Mouse (Mus musculus) lung, embryonic 14.5 days (tissue): Measurements from ENCODE around the gene Mamdc4. TPM values are rescaled to one million over a fixed set of nuclear protein-coding genes. Genes with fewer than 3 reads are reported as not detected.

Experiments
- ATAC-seq: fragments of 200-750 bp; cut with Nextera tagmentation; 2 replicates; pipeline ENCODE4 v1.8.0; 2017; ENCODE audit warnings: mild to moderate bottlenecking, moderate TSS enrichment, moderate library complexity; ENCODE audit not compliant: insufficient read depth
- DNase-seq: peaks from one replicate; pipeline ENCODE4 v3.0.0-alpha.2; 2015
- H3K27ac ChIP-seq: fragments of 300-500 bp; sonication (generic); 2 replicates; pipeline ENCODE4 v1.5.1; 2014; ENCODE audit warnings: low read depth, mild to moderate bottlenecking, moderate library complexity
- H3K27me3 ChIP-seq: fragments of 300-500 bp; sonication (generic); 2 replicates; pipeline ENCODE4 v1.6.1; 2014; ENCODE audit warnings: low read length, control low read depth; ENCODE audit not compliant: insufficient read depth
- H3K36me3 ChIP-seq: fragments of 300-500 bp; sonication (generic); 2 replicates; pipeline ENCODE4 v1.6.1; 2014; ENCODE audit warnings: control low read depth; ENCODE audit not compliant: insufficient read depth
- H3K4me1 ChIP-seq: fragments of 300-500 bp; sonication (generic); 2 replicates; pipeline ENCODE4 v1.6.1; 2014; ENCODE audit warnings: antibody characterized with exemption, control low read depth; ENCODE audit not compliant: insufficient read depth
- H3K4me2 ChIP-seq: fragments of 300-500 bp; sonication (generic); 2 replicates; pipeline ENCODE4 v1.6.1; 2014; ENCODE audit warnings: mild to moderate bottlenecking
- H3K4me3 ChIP-seq: fragments of 300-500 bp; sonication (generic); 2 replicates; pipeline ENCODE4 v1.5.1; 2014; ENCODE audit warnings: low read depth, low read length
- H3K9ac ChIP-seq: fragments of 300-500 bp; sonication (generic); 2 replicates; pipeline ENCODE4 v1.6.1; 2014
- H3K9me3 ChIP-seq: fragments of 300-500 bp; sonication (generic); 2 replicates; pipeline ENCODE4 v1.6.1; 2016; ENCODE audit warnings: low read depth, low read length, control low read depth
- CTCF ChIP-seq: IDR thresholded peaks from 2 replicates; pipeline ENCODE4 v1.5.1; 2016; ENCODE audit warnings: antibody characterized with exemption, low read depth
- WGBS: fragments of 180-500 bp; shearing (Covaris S2); extraction: QIAGEN DNeasy Blood & Tissue Kit; methylation state at CpG from one replicate; pipeline ENCODE4 v1.1.7; 2014; 5-methylcytosine and 5-hydroxymethylcytosine counted together
- polyA plus RNA-seq: library from polyadenylated mRNA; unstranded; fragments of >200 nt; fragmentation: Nextera tagmentation; extraction: Ambion mirVana; gene quantifications from 2 replicates; pipeline ENCODE4 v1.2.1, GENCODE M21; 2014

Gene Mamdc4
- polyA plus RNA-seq, 1 experiment from 2014 or later: 2.2 TPM

DNA sequence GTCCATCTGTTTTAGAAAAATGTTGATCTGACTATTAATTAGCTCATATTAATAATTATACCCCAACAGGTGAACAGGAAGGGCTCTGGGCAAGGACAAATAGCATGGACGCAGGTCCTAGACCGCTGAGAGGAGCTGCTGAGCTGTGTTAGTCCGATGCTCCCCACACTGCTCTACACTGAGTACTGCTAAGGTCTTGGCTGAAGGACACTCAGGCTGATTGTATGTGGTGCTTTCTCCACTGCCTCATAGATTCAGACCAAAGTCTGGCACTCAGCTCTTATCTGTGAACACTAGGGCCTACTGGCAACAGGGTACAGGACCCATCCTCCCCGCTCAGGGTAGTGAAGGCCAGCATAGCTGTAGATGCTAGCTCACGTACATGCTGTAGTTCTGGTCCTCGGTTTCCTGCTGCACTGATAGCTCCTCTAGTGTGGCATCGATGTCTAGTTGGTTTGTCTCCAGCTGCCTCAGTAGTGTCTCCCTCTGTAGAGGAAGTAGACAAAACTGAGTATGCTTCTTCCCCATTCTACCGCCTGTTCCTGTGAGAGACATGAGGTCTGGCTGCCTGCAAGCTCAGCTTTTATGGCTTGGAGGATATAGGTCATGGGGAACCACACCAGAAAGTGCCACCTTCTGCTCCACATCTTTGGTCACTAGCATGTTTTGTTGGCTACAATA, 13.7 kb upstream of the Mamdc4 start:
- DNase-seq (no peak), ATAC-seq (no peak)
- H3K9ac ChIP-seq: no peak overlapping the region
- H3K4me1 ChIP-seq: no peaks in the 10 kb centered on the region
- no peaks in the 10 kb centered on the region for H3K9me3 ChIP-seq
- no peak for TF ChIP-seq CTCF
- H3K27me3 ChIP-seq: no peaks in the 10 kb centered on the region
- 92% methylated on average over 8 of the region's 8 CpGs for WGBS
- H3K27ac ChIP-seq: no peak overlapping the region
- H3K4me3 ChIP-seq: no peak overlapping the region
- H3K36me3 ChIP-seq: peaks cover 93% of the 10 kb centered on the region
- H3K4me2 ChIP-seq: no peak overlapping the region

DNA sequence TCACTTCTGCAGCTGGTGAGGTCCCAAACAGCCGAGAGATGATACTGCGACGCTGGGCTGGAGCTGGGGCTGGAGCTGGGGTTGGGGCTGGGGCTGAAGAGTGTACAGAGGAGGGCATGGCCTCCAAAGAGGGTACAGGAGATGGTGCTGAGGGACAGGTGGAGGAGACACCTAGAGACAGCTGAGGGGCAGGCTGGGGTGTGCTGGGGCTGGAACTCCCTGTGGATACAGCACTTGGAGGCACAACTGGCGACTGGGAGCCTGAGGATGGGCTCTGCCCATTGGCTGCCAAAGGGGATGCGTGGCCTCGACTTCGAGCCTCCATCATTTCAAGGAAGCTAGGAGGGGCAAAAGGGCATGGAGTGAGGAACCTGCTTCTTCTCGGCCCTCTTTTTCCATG, 12.6 kb upstream of the Mamdc4 start:
- H3K27me3 ChIP-seq: no peaks in the 10 kb centered on the region
- no peak for TF ChIP-seq CTCF
- no peaks in the 10 kb centered on the region for H3K4me1 ChIP-seq
- no peak overlapping the region for H3K9ac ChIP-seq
- H3K4me2 ChIP-seq: no peak overlapping the region
- no peaks in the 10 kb centered on the region for H3K9me3 ChIP-seq
- ATAC-seq: no peak
- DNase-seq: no peak
- H3K27ac ChIP-seq: no peak overlapping the region
- H3K36me3 ChIP-seq: peaks cover 90% of the 10 kb centered on the region
- H3K4me3 ChIP-seq: no peak overlapping the region
- 88% methylated on average over 8 of the region's 8 CpGs for WGBS

GRCm38 (mm10) chr2:25585601-25586000, 11.0 kb upstream of the Mamdc4 start:
- Histone ChIP-seq H3K4me1 (0 out of 2 replicates have a peak, but pooled peaks cover 3% of the 10 kb centered on the region), H3K4me2 (no peak overlapping the region), H3K4me3 (no peak overlapping the region), H3K27ac (no peak overlapping the region), H3K9ac (no peak overlapping the region), H3K9me3 (no peaks in the 10 kb centered on the region), H3K36me3 (peaks cover 73% of the 10 kb centered on the region), H3K27me3 (peaks cover 8% of the 10 kb centered on the region)
- no peak for ATAC-seq
- TF ChIP-seq CTCF: no peak
- DNase-seq: no peak
- WGBS: 76% methylated on average over 3 of the region's 3 CpGs

DNA sequence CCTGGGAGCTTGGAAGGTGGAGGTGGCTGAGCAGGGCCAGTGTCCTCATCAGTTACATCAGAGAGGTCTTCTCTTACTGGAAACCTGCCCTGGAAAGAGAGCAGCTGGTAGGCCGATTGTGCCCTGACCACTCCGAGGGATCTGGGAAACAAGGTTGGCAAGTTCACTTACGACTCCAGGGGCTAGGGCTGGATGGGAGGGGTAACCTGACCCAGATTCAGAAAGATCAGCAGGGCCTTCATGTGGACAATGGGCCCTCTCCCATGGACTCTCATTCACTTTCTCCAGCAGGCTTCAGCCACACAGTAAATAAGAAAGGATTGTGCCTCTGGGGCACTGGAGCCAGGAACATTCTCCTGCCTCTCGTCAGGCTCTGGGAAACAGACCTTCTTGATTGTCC, 10.2 kb upstream of the Mamdc4 start:
- peaks cover 65% of the 10 kb centered on the region for H3K36me3 ChIP-seq
- 72% methylated on average over 4 of the region's 4 CpGs for WGBS
- peaks cover 16% of the 10 kb centered on the region for H3K27me3 ChIP-seq
- DNase-seq: no peak
- no peak overlapping the region for H3K4me3 ChIP-seq
- no peak overlapping the region for H3K4me2 ChIP-seq
- 0 out of 2 replicates have a peak, but pooled peaks cover 3% of the 10 kb centered on the region for H3K4me1 ChIP-seq
- no peak for TF ChIP-seq CTCF
- H3K9me3 ChIP-seq: no peaks in the 10 kb centered on the region
- no peak overlapping the region for H3K9ac ChIP-seq
- ATAC-seq: no peak
- no peak overlapping the region for H3K27ac ChIP-seq

- WGBS: 84% methylated on average over 3 of the region's 3 CpGs
- no peak for TF ChIP-seq CTCF
- H3K4me3 ChIP-seq: no peak overlapping the region
- 0 out of 2 replicates have a peak, but pooled peaks cover 3% of the 10 kb centered on the region for H3K4me1 ChIP-seq
- ATAC-seq (no peak), DNase-seq (no peak)
- no peak overlapping the region for H3K4me2 ChIP-seq
- no peak overlapping the region for H3K27ac ChIP-seq
- H3K27me3 ChIP-seq: peaks cover 23% of the 10 kb centered on the region
- H3K9ac ChIP-seq: no peak overlapping the region
- H3K9me3 ChIP-seq: no peaks in the 10 kb centered on the region
- H3K36me3 ChIP-seq: peaks cover 58% of the 10 kb centered on the region
These were observed 9.5 kb upstream of the Mamdc4 start for GRCm38 (mm10) chr2:25584152-25584551.

DNA sequence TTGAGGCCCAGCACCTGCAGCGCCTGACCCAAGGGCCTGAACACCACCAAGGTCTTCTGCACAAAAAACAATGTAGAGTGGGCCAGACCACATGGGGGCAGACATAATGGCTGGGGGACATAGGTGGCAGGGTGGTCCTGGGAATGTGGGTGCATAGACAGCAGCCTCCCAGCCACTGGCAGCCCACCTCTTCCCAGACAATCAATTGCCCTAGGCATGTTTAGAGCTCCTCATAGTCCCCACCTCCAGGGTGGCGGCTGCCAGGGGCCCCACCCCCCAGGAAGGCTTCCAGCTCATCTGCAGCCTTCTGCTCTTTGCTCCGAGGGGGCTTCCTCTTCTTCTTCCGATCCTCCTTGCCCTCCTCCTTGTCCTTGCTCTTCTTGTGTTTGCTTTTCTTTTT, 8.9 kb upstream of the Mamdc4 start:
- no peaks in the 10 kb centered on the region for H3K9me3 ChIP-seq
- H3K4me2 ChIP-seq: no peak overlapping the region
- 0 out of 2 replicates have a peak, but pooled peaks cover 3% of the 10 kb centered on the region for H3K4me1 ChIP-seq
- no peak overlapping the region for H3K9ac ChIP-seq
- DNase-seq (no peak), ATAC-seq (no peak)
- WGBS: 62% methylated on average over 4 of the region's 4 CpGs
- peaks cover 56% of the 10 kb centered on the region for H3K36me3 ChIP-seq
- peaks cover 29% of the 10 kb centered on the region for H3K27me3 ChIP-seq
- no peak for TF ChIP-seq CTCF
- H3K27ac ChIP-seq: no peak overlapping the region
- no peak overlapping the region for H3K4me3 ChIP-seq

GRCm38 (mm10) chr2:25583120-25583481, 8.5 kb upstream of the Mamdc4 start:
- H3K4me1 ChIP-seq: 0 out of 2 replicates have a peak, but pooled peaks cover 3% of the 10 kb centered on the region
- H3K4me3 ChIP-seq: no peak overlapping the region
- DNase-seq (no peak), ATAC-seq (no peak)
- H3K36me3 ChIP-seq: peaks cover 51% of the 10 kb centered on the region
- no peak overlapping the region for H3K9ac ChIP-seq
- H3K27ac ChIP-seq: no peak overlapping the region
- 71% methylated on average over 6 of the region's 6 CpGs for WGBS
- H3K4me2 ChIP-seq: no peak overlapping the region
- no peaks in the 10 kb centered on the region for H3K9me3 ChIP-seq
- peaks cover 33% of the 10 kb centered on the region for H3K27me3 ChIP-seq
- no peak for TF ChIP-seq CTCF
